Mouse (Mus musculus): ENCODE data around the gene Lmbrd1.
"Not testable (repeated sequence)": the region's sequence is repeated elsewhere in the genome, so short reads cannot be mapped to it uniquely, and the experiment has no call there.

Lmbrd1 gene

GRCm38 (mm10) chr1:24729784-24730183 is 51.4 kb downstream of the Lmbrd1 start:
- DNase-seq = no peak

- DNase-seq = no peak
Observed at GRCm38 (mm10) chr1:24732286-24732685, 53.9 kb downstream of the Lmbrd1 start.

GRCm38 (mm10) chr1:24734866-24735265 is 56.4 kb downstream of the Lmbrd1 start:
- DNase-seq = no peak

- no peak for DNase-seq
Observed at GRCm38 (mm10) chr1:24740903-24741302, 62.5 kb downstream of the Lmbrd1 start.

GRCm38 (mm10) chr1:24741552-24741951 is 63.1 kb downstream of the Lmbrd1 start:
- DNase-seq = no peak

- no peak for DNase-seq
Observed at GRCm38 (mm10) chr1:24743191-24743924, 64.9 kb downstream of the Lmbrd1 start.

GRCm38 (mm10) chr1:24752715-24753114 is 74.3 kb downstream of the Lmbrd1 start:
- no peak for DNase-seq

- peak; percentile 64 for DNase-seq
Observed at GRCm38 (mm10) chr1:24758516-24758915, 80.1 kb downstream of the Lmbrd1 start.

GRCm38 (mm10) chr1:24766466-24766865 is 88.0 kb downstream of the Lmbrd1 start:
- DNase-seq = no peak

GRCm38 (mm10) chr1:24767197-24767596 is 88.8 kb downstream of the Lmbrd1 start:
- not testable (repeated sequence) for DNase-seq

GRCm38 (mm10) chr1:24773642-24774041 is 95.2 kb downstream of the Lmbrd1 start:
- no peak for DNase-seq

GRCm38 (mm10) chr1:24776576-24776975 is 98.1 kb downstream of the Lmbrd1 start:
- DNase-seq = no peak

- DNase-seq = no peak
Observed at GRCm38 (mm10) chr1:24793168-24793567, 114.7 kb downstream of the Lmbrd1 start.

- DNase-seq = not testable (repeated sequence)
Observed at GRCm38 (mm10) chr1:24807971-24808370, 129.5 kb downstream of the Lmbrd1 start.

Measured in cerebellum, adult 11-12 months (tissue).